Mouse (Mus musculus): Measurements from ENCODE around the gene Gm28729. TPM values are rescaled to one million over a fixed set of nuclear protein-coding genes. Genes with fewer than 3 reads are reported as not detected.

Gm28729 gene
- polyA plus RNA-seq, 1 experiment from 2014 or later: 0.09 TPM

DNA sequence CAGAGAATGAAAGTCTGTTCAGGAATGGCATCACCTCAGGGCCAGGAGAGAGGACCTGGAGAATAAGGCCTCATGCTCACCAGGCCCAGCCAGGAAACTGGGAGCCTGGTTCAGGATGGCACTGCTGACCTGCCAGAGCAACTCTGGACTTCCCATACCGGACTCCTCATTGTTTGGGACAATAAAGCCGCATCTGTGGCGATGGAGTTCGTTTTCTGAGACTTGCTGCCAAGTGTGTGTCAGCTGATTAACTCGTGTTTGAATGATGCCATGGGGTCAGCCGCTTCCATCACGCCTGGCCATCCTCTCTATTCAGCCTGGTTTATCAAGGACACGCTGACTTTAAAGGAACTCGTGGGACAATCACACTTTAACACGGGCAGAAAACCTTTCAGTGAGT is 61.4 kb downstream of the Gm28729 start:
- H3K36me3 ChIP-seq (ENCODE audit: inconsistent target): peaks cover 7% of the 10 kb centered on the region; the same call in 1 of the 2 replicates
- no peak overlapping the region for H3K27ac ChIP-seq
- no peaks in the 10 kb centered on the region for H3K79me2 ChIP-seq (ENCODE audit: inconsistent target)
- 97% methylated on average over 10 of the region's 10 CpGs for whole genome bisulfite sequencing (ENCODE audit: missing documents)
- H3K4me3 ChIP-seq (ENCODE audit: inconsistent target): no peak overlapping the region

DNA sequence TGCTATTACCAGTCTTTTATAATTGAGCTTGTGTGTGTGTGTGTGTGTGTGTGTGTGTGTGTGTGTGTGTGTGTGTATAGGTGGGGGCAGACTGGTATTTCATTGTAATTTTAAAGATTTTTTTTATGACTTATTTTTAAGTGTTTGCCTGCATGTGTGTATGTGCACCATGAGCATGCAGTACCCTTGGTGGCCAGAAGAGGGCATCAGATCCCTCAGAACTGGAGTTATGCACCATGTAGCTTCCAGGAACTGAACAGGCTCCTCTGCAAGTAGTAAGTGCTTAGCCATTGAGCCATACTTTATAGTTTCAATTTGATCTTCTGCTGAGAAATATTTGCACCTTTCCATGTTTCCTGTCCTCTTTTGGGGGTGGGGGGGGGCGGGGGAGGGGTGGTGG is 63.5 kb downstream of the Gm28729 start:
- 57% methylated on average over 1 of the region's 1 CpGs for WGBS (ENCODE audit: missing documents)
- no peaks in the 10 kb centered on the region for H3K36me3 ChIP-seq (ENCODE audit: inconsistent target)
- H3K27ac ChIP-seq: no peak overlapping the region
- no peaks in the 10 kb centered on the region for H3K79me2 ChIP-seq (ENCODE audit: inconsistent target)
- H3K4me3 ChIP-seq (ENCODE audit: inconsistent target): no peak overlapping the region

DNA sequence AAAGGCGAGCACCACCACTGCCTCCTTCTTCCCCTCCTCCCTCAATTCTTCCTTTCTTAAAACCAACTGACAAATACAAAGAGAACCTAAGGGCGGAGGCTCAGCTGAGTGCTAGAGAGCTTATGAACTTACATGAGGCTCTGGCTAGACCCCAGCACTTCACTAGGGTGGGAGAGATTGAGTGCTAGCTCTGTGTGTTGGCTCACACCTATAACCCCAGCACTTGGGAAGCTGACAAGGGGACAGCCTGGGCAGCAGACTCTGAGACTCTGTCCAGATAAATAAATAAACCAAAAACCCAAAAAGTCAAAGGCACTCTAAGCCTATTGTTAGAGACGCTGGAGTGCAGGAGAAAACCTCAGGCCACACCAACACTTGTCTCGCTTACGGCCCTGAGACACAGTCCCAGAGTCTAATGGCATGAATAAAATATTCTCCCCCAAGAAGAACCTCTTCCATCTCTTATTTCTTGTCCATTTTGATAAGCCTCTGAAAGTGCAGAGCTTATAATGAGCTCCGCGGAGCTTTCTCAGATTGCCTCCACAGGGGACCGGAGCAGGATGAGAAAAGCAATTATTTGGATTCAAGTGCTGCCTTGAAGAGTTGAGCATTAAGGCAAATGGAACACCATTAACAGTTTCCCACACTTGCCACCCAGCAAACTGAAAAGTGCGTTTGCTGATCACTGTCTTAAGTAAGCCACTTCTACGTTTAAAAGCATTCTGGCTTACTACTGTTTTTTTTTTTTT is 64.8 kb downstream of the Gm28729 start:
- Histone ChIP-seq H3K36me3 (ENCODE audit: inconsistent target) (no peaks in the 10 kb centered on the region), H3K79me2 (ENCODE audit: inconsistent target) (no peaks in the 10 kb centered on the region), H3K4me3 (ENCODE audit: inconsistent target) (no peak overlapping the region), H3K27ac (no peak overlapping the region)
- over 99% methylated on average over 10 of the region's 10 CpGs for WGBS (ENCODE audit: missing documents)

DNA sequence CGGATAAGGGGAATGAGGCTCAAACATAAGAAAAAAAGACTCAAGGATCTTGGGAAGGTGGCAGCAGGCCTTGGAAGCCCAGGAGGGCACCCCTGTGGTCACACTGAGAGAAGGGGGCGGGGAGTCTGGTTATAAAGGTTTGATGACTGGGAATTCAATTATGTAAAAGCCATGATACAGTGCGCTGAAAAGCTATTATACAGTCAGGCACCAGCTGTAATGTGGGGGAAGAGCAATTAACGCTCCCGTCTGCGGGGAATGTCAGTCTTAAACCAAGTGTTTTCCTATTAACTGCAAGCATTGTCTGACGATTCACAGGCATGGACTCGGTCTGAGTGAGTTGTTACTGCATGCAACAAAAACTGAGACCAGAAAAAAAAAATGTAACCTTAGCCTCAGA is 69.4 kb downstream of the Gm28729 start:
- H3K36me3 ChIP-seq (ENCODE audit: inconsistent target): no peaks in the 10 kb centered on the region
- no peak overlapping the region for H3K27ac ChIP-seq
- no peak overlapping the region for H3K4me3 ChIP-seq (ENCODE audit: inconsistent target)
- no peaks in the 10 kb centered on the region for H3K79me2 ChIP-seq (ENCODE audit: inconsistent target)
- 95% methylated on average over 8 of the region's 8 CpGs for WGBS (ENCODE audit: missing documents)

DNA sequence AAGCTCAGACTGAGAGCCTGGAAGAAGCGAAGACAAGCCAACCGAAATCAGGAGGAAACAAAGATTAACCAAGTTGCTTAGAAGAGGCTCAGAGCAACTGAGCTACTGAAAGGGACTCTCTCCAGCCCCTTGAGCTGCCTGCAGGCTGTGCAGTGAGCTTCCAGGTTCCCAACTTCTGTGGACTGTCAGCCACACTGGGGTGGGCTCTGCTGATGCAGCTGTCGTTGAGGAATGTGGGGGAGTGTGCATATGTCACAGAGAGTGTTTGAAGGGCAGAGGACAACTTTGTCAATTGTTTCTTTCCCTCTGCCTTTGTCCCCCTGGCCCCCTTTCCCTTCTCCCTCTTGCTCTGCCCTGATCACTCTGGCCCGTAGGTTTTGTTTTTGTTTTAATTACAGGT is 72.1 kb downstream of the Gm28729 start:
- Histone ChIP-seq H3K27ac (no peak overlapping the region), H3K4me3 (ENCODE audit: inconsistent target) (no peak overlapping the region), H3K36me3 (ENCODE audit: inconsistent target) (no peaks in the 10 kb centered on the region), H3K79me2 (ENCODE audit: inconsistent target) (no peaks in the 10 kb centered on the region)
- 97% methylated on average over 4 of the region's 4 CpGs for WGBS (ENCODE audit: missing documents)

DNA sequence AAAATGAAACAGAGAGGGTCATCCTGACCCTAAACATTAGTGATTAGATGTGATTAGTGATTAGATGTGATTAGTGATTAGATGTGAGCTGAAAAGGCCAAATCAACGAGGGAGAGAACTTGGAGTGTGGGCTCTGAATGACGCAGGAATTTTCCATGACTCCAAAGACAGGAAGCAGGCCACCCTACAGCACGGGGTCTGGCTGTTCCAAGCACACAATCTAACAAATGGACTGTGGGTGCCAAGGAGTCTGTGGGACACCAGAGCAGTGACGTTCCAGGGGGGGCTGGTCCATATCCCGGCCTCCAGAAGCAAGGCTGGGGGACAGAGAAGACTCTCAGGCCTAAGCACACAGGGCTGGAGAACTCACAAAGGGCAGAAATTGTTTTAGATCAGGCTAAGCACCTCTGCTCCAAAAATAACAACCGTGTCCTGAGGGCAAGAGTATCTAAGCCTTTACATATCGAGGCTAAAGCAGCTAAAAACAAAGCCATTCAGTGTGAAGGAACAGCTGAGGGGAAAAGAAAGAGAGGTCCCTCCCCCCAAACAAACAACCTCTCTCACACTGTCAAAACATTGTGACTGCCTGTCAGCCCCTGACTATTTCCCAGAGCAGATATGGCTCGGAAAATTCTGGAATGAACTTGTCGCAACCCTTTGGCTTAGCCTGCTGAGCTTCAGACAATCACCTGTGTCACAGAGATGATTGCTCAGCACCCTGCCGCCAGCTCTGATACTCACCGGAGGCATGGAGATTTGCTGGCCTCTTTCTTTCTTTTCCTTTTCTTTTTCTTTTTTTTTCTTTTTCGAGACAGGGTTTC is 74.0 kb downstream of the Gm28729 start:
- Histone ChIP-seq H3K79me2 (ENCODE audit: inconsistent target) (no peaks in the 10 kb centered on the region), H3K4me3 (ENCODE audit: inconsistent target) (no peak overlapping the region), H3K27ac (no peak overlapping the region), H3K36me3 (ENCODE audit: inconsistent target) (no peaks in the 10 kb centered on the region)
- 90% methylated on average over 11 of the region's 12 CpGs for WGBS (ENCODE audit: missing documents)

DNA sequence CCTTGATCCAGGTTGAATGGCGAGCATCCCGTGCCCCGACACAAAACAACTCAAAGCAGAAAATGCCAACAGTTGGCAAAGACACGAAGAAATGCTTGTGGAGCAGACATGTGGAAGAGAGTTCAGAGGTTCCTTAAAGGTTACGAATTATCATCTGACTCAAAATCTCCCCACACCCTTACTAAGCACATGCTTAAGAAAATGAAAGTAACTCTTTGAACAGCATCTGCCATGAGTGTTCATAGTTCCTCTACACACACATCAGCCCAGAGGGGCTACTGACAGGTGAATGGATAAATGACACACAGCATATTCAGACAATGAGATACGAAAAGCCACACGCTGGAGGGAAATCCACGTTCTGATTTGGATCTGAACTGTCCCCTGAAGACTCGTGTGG is 75.5 kb downstream of the Gm28729 start:
- H3K4me3 ChIP-seq (ENCODE audit: inconsistent target): no peak overlapping the region
- no peaks in the 10 kb centered on the region for H3K36me3 ChIP-seq (ENCODE audit: inconsistent target)
- WGBS (ENCODE audit: missing documents): 90% methylated on average over 9 of the region's 9 CpGs
- no peaks in the 10 kb centered on the region for H3K79me2 ChIP-seq (ENCODE audit: inconsistent target)
- no peak overlapping the region for H3K27ac ChIP-seq

DNA sequence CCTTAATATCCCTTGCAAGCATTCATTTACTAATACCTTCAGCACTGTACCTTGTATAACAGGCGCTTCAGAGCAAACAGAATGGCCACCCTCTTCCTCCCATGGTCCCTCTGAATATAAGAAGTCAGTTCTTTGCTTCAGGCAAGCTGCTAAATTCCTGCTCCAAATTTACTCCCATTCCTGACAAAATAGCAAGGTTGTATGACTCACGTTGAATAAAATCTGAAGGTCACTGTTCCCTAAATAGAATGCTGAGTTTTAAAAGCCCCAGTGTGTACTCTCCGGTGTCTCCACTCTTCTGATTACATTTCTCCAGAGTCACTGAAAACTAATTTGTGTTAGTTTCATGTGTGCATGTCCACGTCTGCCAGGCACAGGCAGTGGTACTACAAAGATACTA is 79.7 kb downstream of the Gm28729 start:
- WGBS (ENCODE audit: missing documents): 93% methylated on average over 4 of the region's 4 CpGs
- no peak overlapping the region for H3K27ac ChIP-seq

DNA sequence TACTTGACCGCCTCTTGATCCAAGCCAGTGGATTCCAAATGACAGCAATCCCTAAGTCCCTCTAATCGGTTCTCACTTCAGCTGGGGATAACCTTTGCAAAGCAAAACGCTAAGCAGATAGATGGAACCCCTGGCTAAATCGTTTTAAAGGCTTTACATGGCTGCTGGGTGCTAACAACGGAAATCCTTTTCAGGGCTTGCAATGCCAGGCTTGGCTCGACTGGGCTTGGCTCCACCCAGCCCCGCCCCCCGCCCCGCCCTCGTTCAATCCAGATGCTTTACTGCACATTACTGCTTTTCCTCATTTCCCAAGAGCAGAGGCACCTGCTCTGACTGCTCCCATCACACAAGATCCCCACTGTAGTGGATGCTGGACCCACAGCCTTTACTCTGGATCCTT is 83.0 kb downstream of the Gm28729 start:
- H3K27ac ChIP-seq: no peak overlapping the region
- no peak overlapping the region for H3K4me3 ChIP-seq (ENCODE audit: inconsistent target)
- H3K36me3 ChIP-seq (ENCODE audit: inconsistent target): no peaks in the 10 kb centered on the region
- H3K79me2 ChIP-seq (ENCODE audit: inconsistent target): no peaks in the 10 kb centered on the region
- WGBS (ENCODE audit: missing documents): 53% methylated on average over 9 of the region's 10 CpGs

More for the DNA sequence above, 79.7 kb downstream of the Gm28729 start:
- Histone ChIP-seq H3K4me3 (ENCODE audit: inconsistent target) (no peak overlapping the region), H3K36me3 (ENCODE audit: inconsistent target) (no peaks in the 10 kb centered on the region), H3K79me2 (ENCODE audit: inconsistent target) (no peaks in the 10 kb centered on the region)

DNA sequence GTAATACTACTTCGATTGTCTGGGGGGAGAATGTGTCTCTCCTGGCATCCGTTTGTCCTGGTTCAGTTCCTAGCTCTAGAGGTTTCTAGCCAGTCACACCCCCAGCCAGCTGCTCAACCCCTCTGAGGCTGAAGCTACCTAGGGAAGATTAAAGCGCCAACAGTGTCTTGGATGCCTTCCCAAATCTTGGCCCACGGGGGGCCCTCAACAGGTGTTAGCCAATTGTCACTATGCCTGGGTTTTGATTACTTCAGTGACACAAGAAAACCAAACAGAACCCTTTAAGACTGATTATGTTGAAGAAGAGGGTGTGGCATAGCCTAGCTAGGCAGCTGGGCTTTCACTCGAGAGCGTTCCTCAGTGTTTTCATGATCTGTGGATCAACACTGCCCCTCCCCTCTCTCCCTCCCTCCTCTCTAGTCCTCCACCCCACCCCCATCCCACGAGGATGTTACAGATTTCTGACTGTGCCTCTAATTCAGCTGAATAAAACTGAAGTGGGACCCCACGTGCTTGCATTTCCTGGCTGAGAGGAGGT is 86.7 kb downstream of the Gm28729 start:
- Histone ChIP-seq H3K27ac (peak overlapping the region; percentile 90), H3K36me3 (ENCODE audit: inconsistent target) (no peaks in the 10 kb centered on the region), H3K79me2 (ENCODE audit: inconsistent target) (no peaks in the 10 kb centered on the region), H3K4me3 (ENCODE audit: inconsistent target) (peak overlapping the region; percentile 48)
- 6% methylated on average over 7 of the region's 8 CpGs for WGBS (ENCODE audit: missing documents)

DNA sequence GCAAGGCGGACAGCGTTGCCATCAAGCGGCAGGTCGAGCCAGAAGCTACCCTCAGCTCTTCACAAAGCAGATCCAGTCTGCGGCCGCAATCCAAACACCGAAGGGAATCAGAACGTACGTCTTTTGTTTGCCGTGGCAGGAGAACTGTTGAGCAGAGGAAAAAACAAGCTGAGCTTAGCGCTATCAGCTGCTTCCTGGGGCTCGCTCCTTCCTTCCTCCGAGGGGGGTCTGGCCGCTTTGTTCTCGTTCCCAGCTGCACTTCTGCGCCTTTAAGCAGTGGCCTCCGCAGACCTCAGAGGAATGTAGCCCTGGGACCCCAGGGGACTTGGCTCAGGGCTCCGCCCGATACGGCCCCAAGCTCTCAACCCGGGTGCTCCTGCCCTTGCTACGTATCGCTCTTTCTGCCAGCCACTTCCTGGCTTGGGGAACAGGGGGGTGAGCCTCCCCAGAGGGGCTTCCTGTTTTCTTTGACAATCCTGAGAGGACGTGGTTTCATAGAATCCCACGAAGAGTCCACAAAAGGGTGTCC is 87.2 kb downstream of the Gm28729 start:
- 3% methylated on average over 25 of the region's 25 CpGs for WGBS (ENCODE audit: missing documents)
- no peaks in the 10 kb centered on the region for H3K36me3 ChIP-seq (ENCODE audit: inconsistent target)
- peak overlapping the region; percentile 48 for H3K4me3 ChIP-seq (ENCODE audit: inconsistent target)
- H3K27ac ChIP-seq: peak overlapping the region; percentile 90
- no peaks in the 10 kb centered on the region for H3K79me2 ChIP-seq (ENCODE audit: inconsistent target)

DNA sequence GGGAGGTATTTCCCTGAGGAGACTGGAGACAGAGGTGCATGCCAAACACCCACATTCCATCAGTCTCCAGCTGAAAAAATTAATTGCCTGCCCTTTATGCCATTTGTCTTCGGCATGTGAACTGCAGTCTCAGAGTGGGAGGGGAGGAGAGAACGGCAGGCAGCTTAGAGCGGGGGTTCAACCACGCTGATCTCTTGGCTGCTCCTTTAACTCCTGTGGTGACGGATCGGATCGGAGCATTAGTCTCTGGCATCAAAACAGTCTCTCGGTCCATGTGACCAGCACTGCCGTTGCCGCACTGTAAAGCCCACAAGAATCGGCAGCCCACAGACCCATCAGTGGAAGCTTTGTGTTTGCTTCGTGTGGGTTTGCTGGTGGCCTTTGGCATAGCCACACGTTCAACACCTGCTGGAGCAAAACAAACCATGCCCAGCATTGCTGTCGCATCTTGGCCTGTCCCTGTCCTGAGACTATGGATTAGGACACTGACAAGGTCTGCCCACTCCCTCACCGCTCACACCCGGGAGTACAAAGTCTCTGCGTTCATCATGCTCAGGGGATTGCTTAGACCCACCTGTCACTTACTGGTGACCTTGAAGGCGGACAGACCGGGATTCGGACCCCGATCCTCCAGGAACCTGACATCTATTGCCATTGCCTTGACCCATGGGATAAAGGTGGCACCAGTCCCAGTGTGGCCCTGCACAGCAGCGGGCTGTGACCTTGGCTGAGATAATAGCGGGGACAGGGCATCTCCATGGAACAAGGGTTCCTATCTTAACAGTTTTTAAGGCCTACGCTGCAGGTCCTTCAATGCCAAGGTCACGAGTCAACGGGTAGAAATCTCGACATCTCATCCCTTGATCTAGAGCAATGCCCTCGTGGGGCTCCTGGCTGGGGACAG is 87.9 kb downstream of the Gm28729 start:
- WGBS (ENCODE audit: missing documents): 59% methylated on average over 28 of the region's 28 CpGs
- Histone ChIP-seq H3K27ac (peak overlapping the region; percentile 90), H3K36me3 (ENCODE audit: inconsistent target) (no peaks in the 10 kb centered on the region), H3K79me2 (ENCODE audit: inconsistent target) (no peaks in the 10 kb centered on the region), H3K4me3 (ENCODE audit: inconsistent target) (peak overlapping the region; percentile 48)

All from macrophage (primary cell).